Mouse (Mus musculus): ENCODE measurements around the gene Msln. TPM values are rescaled to one million over a fixed set of nuclear protein-coding genes. Genes with fewer than 3 reads are reported as not detected.

Msln gene
- total RNA-seq, 2 experiments from 2014 or later, result 3.0 to 3.9 TPM

DNA sequence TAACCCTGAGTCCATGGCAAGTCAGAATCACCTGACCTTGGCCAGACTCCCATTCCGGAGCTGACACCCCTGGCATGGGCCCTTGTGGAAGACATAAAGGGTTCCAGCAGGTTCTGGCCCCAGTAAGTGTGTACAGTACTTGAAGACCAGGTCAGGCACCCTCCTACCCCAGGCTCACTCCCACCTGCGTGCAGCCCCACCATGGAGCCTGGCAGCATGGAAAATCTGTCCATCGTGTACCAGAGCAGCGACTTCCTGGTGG, 26.2 kb downstream of the Msln start:
- intact Hi-C loops (cut with DNase I), result no loop called here
- DNase-seq, result no peak

DNA sequence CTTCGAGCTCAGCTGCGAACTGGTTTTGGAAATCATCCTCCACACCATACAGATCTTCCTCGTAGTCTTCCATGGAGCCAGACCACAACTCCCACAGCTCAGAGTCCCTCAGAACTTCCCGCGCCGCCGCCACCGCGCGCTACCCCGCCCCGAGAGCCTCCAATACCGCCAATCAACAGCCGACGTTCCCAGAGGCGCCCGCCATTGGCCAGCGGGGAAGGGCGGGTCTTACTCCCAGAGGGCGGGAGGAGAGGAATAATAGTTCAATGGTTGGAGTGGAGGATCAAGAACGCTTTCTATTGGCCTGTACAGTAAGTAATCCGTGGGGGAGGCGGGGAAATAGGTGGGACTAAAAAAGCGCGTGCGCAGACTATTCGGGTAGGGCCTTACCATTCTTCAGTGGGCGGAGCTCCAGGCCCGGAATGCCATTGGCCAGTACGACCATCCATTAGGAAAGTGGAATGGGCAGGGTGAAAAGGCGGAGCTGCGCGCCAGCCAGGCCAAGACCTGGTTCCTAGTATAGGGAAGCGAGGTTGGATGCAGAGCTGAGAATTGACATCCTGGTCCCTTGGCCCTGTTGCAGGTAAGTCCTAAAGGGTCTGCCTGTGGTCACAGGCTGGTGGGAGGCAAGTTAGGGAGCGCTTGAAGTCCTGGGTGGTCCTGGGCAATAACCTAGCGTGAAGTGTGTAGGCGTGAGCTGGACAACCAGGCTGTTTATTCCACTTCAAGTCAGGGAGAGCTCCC, 26.7 kb downstream of the Msln start, which contains the start of the genes Chtf18 and Rpusd1:
Gene Chtf18 (minus strand): TSS at position 155 of the 744 bp plus-strand sequence.
Gene Rpusd1 (plus strand): TSS at position 406 of the 744 bp plus-strand sequence.
- peak; percentile 100 for DNase-seq
- intact Hi-C loops (cut with DNase I), result no loop called here

DNA sequence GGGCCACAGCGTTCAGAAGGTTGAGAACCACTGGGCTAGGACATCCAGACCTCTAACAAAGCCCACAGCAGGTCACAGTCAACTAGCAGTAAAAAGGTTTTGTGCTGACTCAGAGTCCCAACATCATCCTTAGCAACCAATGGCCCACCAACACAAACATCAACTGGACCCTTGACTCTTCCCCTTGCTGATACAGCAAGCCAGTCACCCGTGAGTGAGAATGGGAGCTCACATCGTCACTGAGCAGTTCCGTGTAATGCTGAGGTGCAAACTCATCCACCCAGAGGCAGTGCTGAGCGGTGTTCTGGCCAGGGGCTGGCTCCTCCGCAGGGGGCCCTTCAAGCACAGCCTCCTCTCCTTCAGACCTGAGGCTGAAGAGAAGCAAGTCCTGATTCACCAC, 28.9 kb downstream of the Msln start:
- intact Hi-C loops (cut with DNase I), result no loop called here
- DNase-seq, result no peak

DNA sequence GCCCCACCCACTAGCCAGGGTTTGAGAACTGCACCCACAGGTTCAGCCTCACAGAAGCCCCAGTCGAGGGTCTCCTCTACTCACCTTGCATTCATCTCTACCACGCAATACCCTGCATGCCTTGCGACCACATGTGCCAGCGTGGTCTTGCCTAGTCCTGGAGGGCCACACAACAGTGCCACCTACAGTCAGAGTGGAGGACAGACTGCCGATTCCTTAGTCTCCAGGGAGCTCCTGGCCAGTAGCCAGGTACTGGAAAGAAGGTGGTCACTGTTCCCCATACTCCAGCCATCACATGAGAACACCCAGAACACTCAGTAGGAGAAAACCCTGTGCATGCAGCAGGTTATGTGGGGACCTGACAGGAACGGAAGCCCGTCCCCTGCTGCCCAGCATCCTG, 30.3 kb downstream of the Msln start:
- peak; percentile 38 for DNase-seq
- intact Hi-C loops (cut with DNase I), result no loop called here

DNA sequence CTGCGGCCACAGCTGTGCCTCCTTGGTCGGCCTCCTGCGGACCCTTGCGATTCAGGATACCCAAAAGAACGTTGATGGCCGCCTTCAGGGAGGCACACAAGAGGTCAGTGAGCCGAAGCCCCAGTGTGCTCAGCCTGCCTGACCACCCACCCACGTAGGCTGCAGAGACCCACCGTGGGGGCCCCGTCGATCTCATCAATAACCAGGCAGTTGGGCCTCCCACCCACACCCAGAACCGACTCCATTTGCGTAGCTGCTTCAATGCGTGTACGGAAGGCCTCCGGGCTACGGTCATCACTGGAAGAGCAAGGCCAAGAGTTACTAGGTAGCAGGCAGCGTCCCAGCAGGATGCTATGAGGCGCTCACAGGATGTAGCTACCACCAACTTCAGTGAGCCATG, 30.7 kb downstream of the Msln start:
- DNase-seq, result no peak
- intact Hi-C loops (cut with DNase I), result no loop called here

DNA sequence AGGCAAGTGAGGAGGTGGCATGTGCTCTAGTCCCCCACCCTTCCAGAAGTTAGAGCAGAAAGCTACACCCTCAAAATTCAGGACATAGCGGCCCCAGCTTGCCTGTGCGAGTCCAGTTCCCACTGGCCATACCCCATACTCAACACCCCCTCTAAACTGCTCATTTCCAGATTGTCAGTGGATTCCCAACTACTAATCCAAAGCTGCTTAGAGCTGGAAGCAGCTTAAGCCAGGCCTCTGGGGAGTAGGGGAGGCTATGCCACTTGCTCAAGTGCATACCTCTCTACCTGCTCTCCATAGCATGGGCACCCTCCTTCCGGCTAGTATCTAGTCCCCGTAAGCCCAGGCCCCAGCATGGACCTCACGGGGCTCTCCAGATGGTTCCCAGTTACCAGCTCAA, 32.7 kb downstream of the Msln start:
- intact Hi-C loops (cut with DNase I), result no loop called here
- DNase-seq, result no peak

DNA sequence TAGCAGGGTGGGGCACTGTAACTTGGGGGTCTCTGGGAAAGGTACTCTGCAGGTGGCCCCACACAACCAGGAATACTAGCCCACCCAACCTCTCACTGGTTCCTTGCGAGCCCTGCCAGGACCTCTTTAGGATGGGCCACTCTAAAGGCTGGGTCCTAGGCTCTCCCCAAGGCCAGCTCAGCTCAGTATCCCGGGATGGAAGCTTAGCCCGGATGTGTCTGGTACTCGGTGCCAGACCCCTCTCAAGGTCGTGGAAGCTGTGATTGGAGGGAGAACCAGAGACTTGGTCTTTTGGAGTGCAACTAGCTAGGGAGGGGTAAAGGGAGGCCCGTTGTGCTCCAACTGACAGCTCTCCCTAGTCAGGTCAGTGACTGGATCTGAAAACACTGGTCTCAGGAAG, 36.5 kb downstream of the Msln start:
- no peak for DNase-seq
- intact Hi-C loops (cut with DNase I), result no loop called here

DNA sequence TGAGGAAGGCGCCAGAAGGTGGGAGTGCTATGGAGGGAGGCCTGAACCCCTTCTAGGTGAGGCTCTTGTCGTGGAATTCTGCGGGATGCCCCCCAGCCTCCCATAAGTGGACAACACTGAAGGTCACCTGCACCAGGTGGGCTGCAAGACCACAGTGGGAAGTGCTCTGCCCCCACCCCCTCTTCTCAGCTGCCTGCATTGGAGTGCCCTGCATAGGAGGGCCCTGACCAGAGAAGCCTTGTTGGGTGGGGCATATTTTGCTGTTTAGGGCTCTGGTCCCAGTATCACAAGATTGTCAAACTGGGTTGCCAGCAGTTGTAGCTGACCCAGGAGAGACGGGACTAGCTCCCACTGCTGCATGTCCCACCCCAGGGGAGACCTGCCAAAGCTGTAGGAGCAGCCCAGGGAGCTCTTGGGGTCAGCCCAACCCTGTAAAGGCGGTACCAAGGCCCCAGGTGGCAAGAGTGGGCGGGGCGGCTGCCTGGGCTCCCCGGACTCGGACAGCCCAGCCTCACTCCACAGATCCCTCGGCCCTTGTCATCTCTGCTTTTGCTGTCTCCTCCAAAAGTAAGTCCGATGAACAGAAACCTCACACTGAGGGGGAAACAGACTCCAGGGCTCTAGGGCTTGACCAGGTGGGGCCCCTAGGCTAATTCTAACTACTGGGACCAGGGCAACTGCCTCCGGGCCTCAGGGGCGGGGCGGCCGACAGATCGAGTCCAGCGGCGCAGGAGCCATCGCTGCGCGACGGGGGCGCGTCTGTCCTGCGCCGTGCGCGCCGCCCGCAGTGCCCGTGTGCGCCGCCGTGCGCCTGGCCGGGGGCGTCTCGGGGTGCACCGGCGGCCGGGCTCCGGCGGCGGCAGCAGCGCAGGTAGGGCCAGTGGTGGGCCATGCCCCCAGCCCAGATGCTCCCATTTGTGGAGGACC, 37.2 kb downstream of the Msln start, which contains the start of gene Gng13:
Gene Gng13 (plus strand): TSS at position 461 of the 927 bp plus-strand sequence.
- intact Hi-C loops (cut with DNase I), result no loop called here
- DNase-seq, result no peak

DNA sequence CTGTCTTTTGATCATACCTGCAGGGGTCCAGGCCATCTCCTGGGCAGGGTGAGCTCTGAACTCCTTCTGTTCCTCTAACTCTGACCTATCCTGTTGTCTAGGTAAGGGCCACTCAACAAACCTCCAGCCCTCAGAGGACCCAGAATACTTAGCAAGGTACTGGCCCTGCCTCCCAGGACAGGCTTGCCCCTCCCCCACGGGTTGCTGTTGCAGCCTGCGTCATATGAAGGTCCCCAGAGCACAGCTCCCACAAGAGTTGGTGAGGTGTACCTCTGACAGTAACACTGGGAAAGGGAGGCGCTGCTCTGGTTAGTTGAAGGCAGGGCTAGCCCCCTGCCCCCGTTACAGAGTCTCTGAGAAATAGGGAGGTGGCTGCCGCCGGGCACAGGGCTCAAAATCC, 38.0 kb downstream of the Msln start:
- intact Hi-C loops (cut with DNase I), result no loop called here
- no peak for DNase-seq

DNA sequence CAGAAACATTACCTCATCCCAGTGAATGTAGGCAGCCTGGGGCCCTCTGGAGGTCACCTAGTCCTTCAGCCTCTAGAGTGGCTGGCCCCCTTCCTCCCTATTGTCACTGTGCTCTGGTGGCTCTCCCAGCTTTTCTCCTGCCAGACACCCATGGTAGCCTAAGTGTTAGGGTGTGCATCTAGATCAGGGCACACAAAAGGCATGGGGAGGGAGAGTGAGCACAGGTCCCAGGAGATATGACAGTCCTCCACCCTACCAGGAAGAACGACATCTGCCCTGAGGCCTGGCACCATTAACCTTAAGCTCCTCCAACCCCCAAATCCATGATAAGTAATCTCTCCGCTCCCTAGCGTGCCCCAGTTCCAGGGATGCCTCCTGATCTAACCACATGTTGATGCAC, 38.6 kb downstream of the Msln start:
- intact Hi-C loops (cut with DNase I), result no loop called here
- DNase-seq, result no peak

DNA sequence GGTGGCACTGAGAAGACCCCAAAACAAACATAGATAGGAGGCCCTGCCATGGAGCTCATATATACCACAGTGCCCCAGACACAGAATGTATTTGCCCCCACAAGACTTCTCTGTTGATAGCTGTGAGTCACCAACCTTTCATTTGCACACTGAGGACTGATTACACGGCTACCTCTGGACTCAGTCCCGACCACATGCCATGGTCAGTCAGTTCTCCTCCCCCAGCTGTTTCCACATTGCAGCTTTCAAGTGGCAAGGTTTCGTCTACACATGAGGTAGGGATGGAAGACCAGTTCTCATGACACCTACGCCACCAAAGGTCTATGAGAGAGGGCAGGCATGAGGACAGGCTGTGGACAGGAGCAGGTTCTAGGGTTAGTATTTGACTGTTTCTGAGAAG, 43.0 kb downstream of the Msln start:
- no peak for DNase-seq
- intact Hi-C loops (cut with DNase I), result no loop called here

DNA sequence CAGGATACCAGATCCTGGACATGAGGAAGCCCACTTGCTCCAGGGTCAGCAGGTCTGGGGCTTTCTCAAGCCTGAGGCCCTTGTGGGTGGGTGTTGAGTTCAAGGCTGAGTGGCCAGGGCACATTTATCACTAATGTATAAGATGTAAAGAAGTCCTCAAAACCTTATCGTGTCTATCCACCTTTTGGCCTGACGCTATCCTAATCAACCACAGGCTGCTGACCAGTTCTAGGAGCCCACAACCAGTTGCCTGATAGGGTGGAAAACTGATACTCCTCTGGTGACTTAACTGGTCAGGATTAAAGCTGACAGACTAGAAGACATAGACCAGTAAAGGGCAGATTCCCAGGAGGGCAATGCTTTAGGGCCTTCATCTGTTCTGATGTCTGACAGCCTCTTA, 44.2 kb downstream of the Msln start:
- intact Hi-C loops (cut with DNase I), result no loop called here
- no peak for DNase-seq

DNA sequence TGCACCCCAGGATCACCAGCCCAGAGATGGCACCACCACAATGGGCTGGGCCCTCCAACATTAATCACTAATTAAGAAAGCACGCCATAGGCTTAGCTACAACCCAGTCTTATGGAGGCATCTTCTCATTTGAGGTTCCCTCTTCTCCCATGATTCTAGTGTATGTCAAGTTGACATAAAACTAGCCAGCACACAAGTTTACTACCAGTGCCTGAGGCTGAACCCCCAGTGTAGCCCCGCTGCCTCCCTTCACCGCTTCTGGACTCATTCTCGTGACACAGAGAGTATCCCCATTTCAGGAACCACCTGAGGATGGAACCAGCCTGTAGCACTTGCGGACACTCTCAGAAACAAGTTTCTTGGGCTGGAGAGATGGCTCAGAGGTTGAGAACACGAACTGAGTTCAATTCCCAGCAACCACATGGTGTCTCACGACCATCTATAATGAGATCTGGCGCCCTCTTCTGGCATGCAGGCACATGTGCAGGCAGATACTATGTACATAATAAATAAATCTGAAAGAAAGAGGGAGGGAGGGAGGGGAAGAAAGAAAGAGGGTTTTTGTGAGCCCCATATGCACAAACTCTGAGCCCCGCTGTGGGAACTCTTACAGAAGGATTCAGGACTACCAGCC, 53.2 kb downstream of the Msln start:
- no peak for DNase-seq
- intact Hi-C loops (cut with DNase I), result no loop called here

Small RNA genes lying within 50 kb of the gene (microRNA-seq; reads per million reads assigned to microRNA genes)
- gene Gm25083, result not detected
- 2.4 reads per million for gene Mir6966

Other genes with a start within 250 kb of the Msln start
- 10 to 100 TPM; 29.9 to 38.1 TPM for gene Sox8, start 183.7 kb downstream of the Msln start, total RNA-seq (2021)
- gene Lmf1, start 175.3 kb downstream of the Msln start, total RNA-seq (2021), result 10 to 100 TPM; 19.4 to 21.5 TPM
- gene Gng13, start 37.2 kb downstream of the Msln start, total RNA-seq (2021), result 10 to 100 TPM in 1 of 2 experiments, 1 to 10 TPM in 1; 9.9 to 16.3 TPM
- gene Chtf18, start 27.0 kb downstream of the Msln start, total RNA-seq (2021), result 1 to 10 TPM; 4.3 to 5.8 TPM
- 10 to 100 TPM; 21.1 to 25.4 TPM for gene Rpusd1, start 26.7 kb downstream of the Msln start, total RNA-seq (2021)
- gene Mslnl, start 18.3 kb downstream of the Msln start, total RNA-seq (2021), result not detected
- 10 to 100 TPM; 24.1 to 25.1 TPM for gene Narfl, start 19.4 kb upstream of the Msln start, total RNA-seq (2021)
- 10 to 100 TPM; 82.0 to 98.4 TPM for gene Haghl, start 31.3 kb upstream of the Msln start, total RNA-seq (2021)
- not detected for gene Ccdc78, start 32.2 kb upstream of the Msln start, total RNA-seq (2021)
- 10 to 100 TPM; 50.6 to 61.1 TPM for gene Fam173a, start 38.5 kb upstream of the Msln start, total RNA-seq (2021)
- gene AC134908.4, start 41.3 kb upstream of the Msln start, total RNA-seq (2021), result not detected
- 10 to 100 TPM; 45.8 to 56.7 TPM for gene Metrn, start 42.8 kb upstream of the Msln start, total RNA-seq (2021)
- 100 to 1,000 TPM; 130 to 132 TPM for gene Fbxl16, start 54.7 kb upstream of the Msln start, total RNA-seq (2021)
- 10 to 100 TPM; 25.2 to 26.5 TPM for gene Wdr24, start 69.2 kb upstream of the Msln start, total RNA-seq (2021)
- 10 to 100 TPM; 54.8 to 55.1 TPM for gene Jmjd8, start 74.5 kb upstream of the Msln start, total RNA-seq (2021)
- gene Stub1, start 79.0 kb upstream of the Msln start, total RNA-seq (2021), result 100 to 1,000 TPM; 162 to 171 TPM
- 10 to 100 TPM; 58.5 to 61.5 TPM for gene Rhbdl1, start 82.9 kb upstream of the Msln start, total RNA-seq (2021)
- gene Gm20683, start 87.4 kb upstream of the Msln start, total RNA-seq (2021), result 10 to 100 TPM; 22.7 to 26.6 TPM
- 10 to 100 TPM; 58.5 to 65.2 TPM for gene Rhot2, start 90.5 kb upstream of the Msln start, total RNA-seq (2021)
- 10 to 100 TPM; 37.4 to 39.4 TPM for gene Wdr90, start 107.1 kb upstream of the Msln start, total RNA-seq (2021)
- 10 to 100 TPM; 16.7 to 18.3 TPM for gene Mcrip2, start 114.4 kb upstream of the Msln start, total RNA-seq (2021)
- 10 to 100 TPM; 24.1 to 25.8 TPM for gene Mettl26, start 120.7 kb upstream of the Msln start, total RNA-seq (2021)
- 1 to 10 TPM; 1.3 to 2.2 TPM for gene Wfikkn1, start 126.5 kb upstream of the Msln start, total RNA-seq (2021)
- gene Rab40c, start 165.3 kb upstream of the Msln start, total RNA-seq (2021), result 10 to 100 TPM; 47.0 to 47.2 TPM
- 100 to 1,000 TPM in 1 of 2 experiments, 10 to 100 TPM in 1; 87.1 to 104 TPM for gene Pigq, start 190.6 kb upstream of the Msln start, total RNA-seq (2021)
- gene Nhlrc4, start 190.6 kb upstream of the Msln start, total RNA-seq (2021), result not detected
- gene A930017K11Rik, start 198.2 kb upstream of the Msln start, total RNA-seq (2021), result not detected
- 10 to 100 TPM; 42.2 to 45.9 TPM for gene Capn15, start 231.4 kb upstream of the Msln start, total RNA-seq (2021)

All from left cerebral cortex, postnatal 4 days (tissue).